Mouse (Mus musculus): ENCODE measurements at regions not wholly inside any gene's neighbourhood (a gene's known extent, or its start where the extent isn't known, plus 50 kb on each side); places are given as distances from the start of the nearest gene placed in this dataset.

DNA sequence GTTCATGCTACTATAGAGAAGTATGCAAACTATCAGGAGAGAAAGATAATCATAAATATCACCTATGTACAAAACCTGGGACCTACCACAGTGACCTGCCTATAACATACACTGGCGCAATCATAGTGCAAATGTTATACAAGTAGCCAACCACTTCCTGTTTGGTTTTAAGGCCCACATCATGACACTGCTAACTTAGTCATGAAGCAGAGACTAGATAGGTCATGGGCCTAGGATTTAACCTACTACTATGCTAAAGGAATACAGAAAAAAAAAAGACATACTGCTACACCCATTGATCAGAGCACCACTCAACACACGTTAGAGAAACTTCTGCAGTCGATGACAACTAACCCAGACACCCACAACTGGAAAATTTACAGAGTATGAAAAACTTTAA lies 498.6 kb upstream of the Acvr2a start:
- Histone ChIP-seq H3K27me3 (ENCODE audit: control insufficient read depth, insufficient read depth, low read length) (no peaks in the 10 kb centered on the region), H3K4me1 (replicated peaks; ENCODE audit: control insufficient read depth in 2 of 2, insufficient read depth in 2 of 2, low read length in 1 of 2) (no peaks in the 10 kb centered on the region), H3K4me3 (ENCODE audit: insufficient read depth in 1 of 2, low read depth in 2 of 2, low read length in 2 of 2) (no peak overlapping the region), H3K27ac (no peak overlapping the region), H3K36me3 (replicated peaks; ENCODE audit: control insufficient read depth, insufficient read depth, low read depth) (no peaks in the 10 kb centered on the region), H3K4me2 (ENCODE audit: low read depth) (no peak overlapping the region), H3K9me3 (ENCODE audit: control insufficient read depth, low read length) (no peaks in the 10 kb centered on the region), H3K9ac (replicated peaks) (no peak overlapping the region)
- WGBS (ENCODE audit: insufficient replicate concordance), result 63% methylated on average over 3 of the region's 3 CpGs
- DNase-seq (ENCODE audit: low read depth in 3 of 3, low spot score in 3 of 3) (no peak), ATAC-seq (ENCODE audit: insufficient read depth) (no peak)
- TF ChIP-seq EP300 (IDR thresholded peaks at IDR 0.05; ENCODE audit: low read depth) (no peak), CTCF (IDR thresholded peaks at IDR 0.05; ENCODE audit: low read depth) (no peak)

GRCm38 (mm10) chr2:48316180-48316889 lies 497.6 kb upstream of the Acvr2a start:
- H3K4me2 ChIP-seq (ENCODE audit: low read depth), result no peak overlapping the region
- ATAC-seq (ENCODE audit: insufficient read depth), result no peak
- TF ChIP-seq EP300 (IDR thresholded peaks at IDR 0.05; ENCODE audit: low read depth) (no peak), CTCF (IDR thresholded peaks at IDR 0.05; ENCODE audit: low read depth) (no peak)
- WGBS (ENCODE audit: insufficient replicate concordance), result 65% methylated on average over 8 of the region's 8 CpGs
- no peaks in the 10 kb centered on the region for H3K4me1 ChIP-seq (replicated peaks; ENCODE audit: control insufficient read depth in 2 of 2, insufficient read depth in 2 of 2, low read length in 1 of 2)
- H3K4me3 ChIP-seq (ENCODE audit: insufficient read depth in 1 of 2, low read depth in 2 of 2, low read length in 2 of 2), result no peak overlapping the region
- H3K9me3 ChIP-seq (ENCODE audit: control insufficient read depth, low read length), result no peaks in the 10 kb centered on the region
- no peak overlapping the region for H3K9ac ChIP-seq (replicated peaks)
- H3K27ac ChIP-seq, result no peak overlapping the region
- no peaks in the 10 kb centered on the region for H3K36me3 ChIP-seq (replicated peaks; ENCODE audit: control insufficient read depth, insufficient read depth, low read depth)
- DNase-seq (ENCODE audit: low read depth in 3 of 3, low spot score in 3 of 3), result no peak
- H3K27me3 ChIP-seq (ENCODE audit: control insufficient read depth, insufficient read depth, low read length), result no peaks in the 10 kb centered on the region

DNA sequence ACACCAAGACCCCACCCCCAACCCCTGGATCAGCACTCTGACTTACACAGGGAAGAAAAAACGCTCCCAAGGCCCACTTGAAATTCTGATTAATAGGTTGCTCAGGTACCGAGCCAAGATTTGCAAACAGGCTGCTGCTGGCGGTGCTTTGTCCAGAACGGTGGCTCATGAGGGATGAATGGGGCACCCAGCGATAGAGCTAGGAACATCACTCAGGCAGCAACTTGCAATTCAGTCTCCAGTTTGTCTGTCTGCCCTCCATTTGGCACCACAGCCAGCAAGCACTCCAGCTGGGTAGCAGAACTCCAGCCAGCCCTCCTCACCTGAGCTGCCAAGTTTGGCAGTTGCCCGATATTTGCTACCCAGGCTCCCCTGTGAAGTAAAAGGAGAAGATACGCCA lies 496.1 kb upstream of the Acvr2a start:
- Histone ChIP-seq H3K9me3 (ENCODE audit: control insufficient read depth, low read length) (no peaks in the 10 kb centered on the region), H3K36me3 (replicated peaks; ENCODE audit: control insufficient read depth, insufficient read depth, low read depth) (no peaks in the 10 kb centered on the region), H3K27ac (no peak overlapping the region), H3K4me2 (ENCODE audit: low read depth) (no peak overlapping the region), H3K9ac (replicated peaks) (no peak overlapping the region), H3K4me1 (replicated peaks; ENCODE audit: control insufficient read depth in 2 of 2, insufficient read depth in 2 of 2, low read length in 1 of 2) (no peaks in the 10 kb centered on the region), H3K4me3 (ENCODE audit: insufficient read depth in 1 of 2, low read depth in 2 of 2, low read length in 2 of 2) (no peak overlapping the region), H3K27me3 (ENCODE audit: control insufficient read depth, insufficient read depth, low read length) (no peaks in the 10 kb centered on the region)
- TF ChIP-seq CTCF (IDR thresholded peaks at IDR 0.05; ENCODE audit: low read depth) (no peak), EP300 (IDR thresholded peaks at IDR 0.05; ENCODE audit: low read depth) (no peak)
- DNase-seq (ENCODE audit: low read depth in 3 of 3, low spot score in 3 of 3) (no peak), ATAC-seq (ENCODE audit: insufficient read depth) (no peak)
- WGBS (ENCODE audit: insufficient replicate concordance), result 62% methylated on average over 7 of the region's 7 CpGs

GRCm38 (mm10) chr2:48318384-48319030 lies 495.4 kb upstream of the Acvr2a start:
- Histone ChIP-seq H3K4me2 (ENCODE audit: low read depth) (no peak overlapping the region), H3K9ac (replicated peaks) (no peak overlapping the region), H3K27me3 (ENCODE audit: control insufficient read depth, insufficient read depth, low read length) (no peaks in the 10 kb centered on the region), H3K9me3 (ENCODE audit: control insufficient read depth, low read length) (no peaks in the 10 kb centered on the region), H3K36me3 (replicated peaks; ENCODE audit: control insufficient read depth, insufficient read depth, low read depth) (no peaks in the 10 kb centered on the region), H3K4me1 (replicated peaks; ENCODE audit: control insufficient read depth in 2 of 2, insufficient read depth in 2 of 2, low read length in 1 of 2) (no peaks in the 10 kb centered on the region), H3K27ac (no peak overlapping the region), H3K4me3 (ENCODE audit: insufficient read depth in 1 of 2, low read depth in 2 of 2, low read length in 2 of 2) (no peak overlapping the region)
- 45% methylated on average over 8 of the region's 8 CpGs for WGBS (ENCODE audit: insufficient replicate concordance)
- DNase-seq (ENCODE audit: low read depth in 3 of 3, low spot score in 3 of 3) (no peak), ATAC-seq (ENCODE audit: insufficient read depth) (no peak)
- TF ChIP-seq CTCF (IDR thresholded peaks at IDR 0.05; ENCODE audit: low read depth) (no peak), EP300 (IDR thresholded peaks at IDR 0.05; ENCODE audit: low read depth) (no peak)

DNA sequence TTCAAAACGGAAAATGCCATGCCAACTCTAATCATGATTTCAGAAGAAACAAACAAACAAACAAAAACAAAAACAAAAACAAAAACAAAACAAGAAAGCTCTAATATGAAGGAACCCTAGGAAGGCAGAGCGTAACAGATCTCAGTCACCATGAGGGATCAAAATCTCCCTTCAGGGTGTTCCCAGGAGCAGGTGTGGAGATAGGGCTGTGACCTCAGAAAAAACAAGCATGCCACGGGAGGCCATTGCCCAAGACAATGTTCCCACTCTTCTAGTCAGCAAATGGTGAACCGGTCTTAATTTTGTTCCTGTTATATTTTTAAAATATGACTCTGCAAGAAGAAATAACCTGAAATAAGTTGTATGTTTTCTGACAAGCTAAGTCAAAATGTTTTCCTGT lies 492.4 kb upstream of the Acvr2a start:
- no peak for TF ChIP-seq CTCF (IDR thresholded peaks at IDR 0.05; ENCODE audit: low read depth)
- no peak for TF ChIP-seq EP300 (IDR thresholded peaks at IDR 0.05; ENCODE audit: low read depth)
- Histone ChIP-seq H3K4me2 (ENCODE audit: low read depth) (no peak overlapping the region), H3K4me1 (replicated peaks; ENCODE audit: control insufficient read depth in 2 of 2, insufficient read depth in 2 of 2, low read length in 1 of 2) (no peaks in the 10 kb centered on the region), H3K4me3 (ENCODE audit: insufficient read depth in 1 of 2, low read depth in 2 of 2, low read length in 2 of 2) (no peak overlapping the region), H3K9me3 (ENCODE audit: control insufficient read depth, low read length) (no peaks in the 10 kb centered on the region), H3K9ac (replicated peaks) (no peak overlapping the region), H3K36me3 (replicated peaks; ENCODE audit: control insufficient read depth, insufficient read depth, low read depth) (no peaks in the 10 kb centered on the region), H3K27me3 (ENCODE audit: control insufficient read depth, insufficient read depth, low read length) (no peaks in the 10 kb centered on the region), H3K27ac (no peak overlapping the region)
- 59% methylated on average over 4 of the region's 4 CpGs for WGBS (ENCODE audit: insufficient replicate concordance)
- no peak for DNase-seq (ENCODE audit: low read depth in 3 of 3, low spot score in 3 of 3)
- ATAC-seq (ENCODE audit: insufficient read depth), result no peak

All from liver, embryonic 14.5 days (tissue).